Mouse (Mus musculus): Measurements from ENCODE around the gene Hist1h2ae. TPM values are rescaled to one million over a fixed set of nuclear protein-coding genes. Genes with fewer than 3 reads are reported as not detected.

Hist1h2ae gene
- polyA plus RNA-seq, 1 experiment from 2014 or later, result not detected

Other genes with a start within 250 kb of the Hist1h2ae start
- 33.4 TPM for gene Zfp322a, start 202.0 kb downstream of the Hist1h2ae start, polyA plus RNA-seq (2014; fragmentation: Illumina TruSeq; extraction: RNeasy Lipid Tissue Mini Kit (QIAGEN cat#74804); ENCODE audit: low read depth, low replicate concordance)
- gene Abt1, start 147.4 kb downstream of the Hist1h2ae start, polyA plus RNA-seq (2014; fragmentation: Illumina TruSeq; extraction: RNeasy Lipid Tissue Mini Kit (QIAGEN cat#74804); ENCODE audit: low read depth, low replicate concordance), result 1.4 TPM
- 0.35 TPM for gene Btn1a1, start 105.3 kb downstream of the Hist1h2ae start, polyA plus RNA-seq (2014; fragmentation: Illumina TruSeq; extraction: RNeasy Lipid Tissue Mini Kit (QIAGEN cat#74804); ENCODE audit: low read depth, low replicate concordance)
- 0.25 TPM for gene Btn2a2, start 82.4 kb downstream of the Hist1h2ae start, polyA plus RNA-seq (2014; fragmentation: Illumina TruSeq; extraction: RNeasy Lipid Tissue Mini Kit (QIAGEN cat#74804); ENCODE audit: low read depth, low replicate concordance)
- not detected for gene Hist1h4h, start 40.2 kb downstream of the Hist1h2ae start, polyA plus RNA-seq (2014; fragmentation: Illumina TruSeq; extraction: RNeasy Lipid Tissue Mini Kit (QIAGEN cat#74804); ENCODE audit: low read depth, low replicate concordance)
- gene Hist1h2af, start 37.3 kb downstream of the Hist1h2ae start, polyA plus RNA-seq (2014; fragmentation: Illumina TruSeq; extraction: RNeasy Lipid Tissue Mini Kit (QIAGEN cat#74804); ENCODE audit: low read depth, low replicate concordance), result not detected
- not detected for gene Hist1h3g, start 35.8 kb downstream of the Hist1h2ae start, polyA plus RNA-seq (2014; fragmentation: Illumina TruSeq; extraction: RNeasy Lipid Tissue Mini Kit (QIAGEN cat#74804); ENCODE audit: low read depth, low replicate concordance)
- gene Hist1h2bh, start 27.8 kb downstream of the Hist1h2ae start, polyA plus RNA-seq (2014; fragmentation: Illumina TruSeq; extraction: RNeasy Lipid Tissue Mini Kit (QIAGEN cat#74804); ENCODE audit: low read depth, low replicate concordance), result not detected
- gene Hist1h3f, start 27.2 kb downstream of the Hist1h2ae start, polyA plus RNA-seq (2014; fragmentation: Illumina TruSeq; extraction: RNeasy Lipid Tissue Mini Kit (QIAGEN cat#74804); ENCODE audit: low read depth, low replicate concordance), result not detected
- gene Hist1h4f, start 19.6 kb downstream of the Hist1h2ae start, polyA plus RNA-seq (2014; fragmentation: Illumina TruSeq; extraction: RNeasy Lipid Tissue Mini Kit (QIAGEN cat#74804); ENCODE audit: low read depth, low replicate concordance), result not detected
- 0.11 TPM for gene Hist1h1d, start 18.0 kb downstream of the Hist1h2ae start, polyA plus RNA-seq (2014; fragmentation: Illumina TruSeq; extraction: RNeasy Lipid Tissue Mini Kit (QIAGEN cat#74804); ENCODE audit: low read depth, low replicate concordance)
- gene Hist1h3e, start 8.9 kb downstream of the Hist1h2ae start, polyA plus RNA-seq (2014; fragmentation: Illumina TruSeq; extraction: RNeasy Lipid Tissue Mini Kit (QIAGEN cat#74804); ENCODE audit: low read depth, low replicate concordance), result not detected
- not detected for gene Hist1h2bg, start 176 bp upstream of the Hist1h2ae start, polyA plus RNA-seq (2014; fragmentation: Illumina TruSeq; extraction: RNeasy Lipid Tissue Mini Kit (QIAGEN cat#74804); ENCODE audit: low read depth, low replicate concordance)
- not detected for gene Hist1h2bf, start 3.0 kb upstream of the Hist1h2ae start, polyA plus RNA-seq (2014; fragmentation: Illumina TruSeq; extraction: RNeasy Lipid Tissue Mini Kit (QIAGEN cat#74804); ENCODE audit: low read depth, low replicate concordance)
- gene Hist1h2ad, start 3.2 kb upstream of the Hist1h2ae start, polyA plus RNA-seq (2014; fragmentation: Illumina TruSeq; extraction: RNeasy Lipid Tissue Mini Kit (QIAGEN cat#74804); ENCODE audit: low read depth, low replicate concordance), result not detected
- gene Hist1h3d, start 4.5 kb upstream of the Hist1h2ae start, polyA plus RNA-seq (2014; fragmentation: Illumina TruSeq; extraction: RNeasy Lipid Tissue Mini Kit (QIAGEN cat#74804); ENCODE audit: low read depth, low replicate concordance), result not detected
- gene Hist1h4d, start 10.4 kb upstream of the Hist1h2ae start, polyA plus RNA-seq (2014; fragmentation: Illumina TruSeq; extraction: RNeasy Lipid Tissue Mini Kit (QIAGEN cat#74804); ENCODE audit: low read depth, low replicate concordance), result not detected
- gene Hist1h2be, start 49.9 kb upstream of the Hist1h2ae start, polyA plus RNA-seq (2014; fragmentation: Illumina TruSeq; extraction: RNeasy Lipid Tissue Mini Kit (QIAGEN cat#74804); ENCODE audit: low read depth, low replicate concordance), result 0.91 TPM
- gene Hist1h1e, start 51.3 kb upstream of the Hist1h2ae start, polyA plus RNA-seq (2014; fragmentation: Illumina TruSeq; extraction: RNeasy Lipid Tissue Mini Kit (QIAGEN cat#74804); ENCODE audit: low read depth, low replicate concordance), result 0.24 TPM
- gene Hist1h2ac, start 112.7 kb upstream of the Hist1h2ae start, polyA plus RNA-seq (2014; fragmentation: Illumina TruSeq; extraction: RNeasy Lipid Tissue Mini Kit (QIAGEN cat#74804); ENCODE audit: low read depth, low replicate concordance), result 0.28 TPM
- 16.4 TPM for gene Hist1h2bc, start 113.0 kb upstream of the Hist1h2ae start, polyA plus RNA-seq (2014; fragmentation: Illumina TruSeq; extraction: RNeasy Lipid Tissue Mini Kit (QIAGEN cat#74804); ENCODE audit: low read depth, low replicate concordance)
- 0.91 TPM for gene Hist1h1t, start 124.6 kb upstream of the Hist1h2ae start, polyA plus RNA-seq (2014; fragmentation: Illumina TruSeq; extraction: RNeasy Lipid Tissue Mini Kit (QIAGEN cat#74804); ENCODE audit: low read depth, low replicate concordance)
- 3.9 TPM for gene Hist1h4c, start 127.2 kb upstream of the Hist1h2ae start, polyA plus RNA-seq (2014; fragmentation: Illumina TruSeq; extraction: RNeasy Lipid Tissue Mini Kit (QIAGEN cat#74804); ENCODE audit: low read depth, low replicate concordance)
- gene Hfe, start 139.6 kb upstream of the Hist1h2ae start, polyA plus RNA-seq (2014; fragmentation: Illumina TruSeq; extraction: RNeasy Lipid Tissue Mini Kit (QIAGEN cat#74804); ENCODE audit: low read depth, low replicate concordance), result 13.3 TPM
- gene Hist1h1c, start 167.6 kb upstream of the Hist1h2ae start, polyA plus RNA-seq (2014; fragmentation: Illumina TruSeq; extraction: RNeasy Lipid Tissue Mini Kit (QIAGEN cat#74804); ENCODE audit: low read depth, low replicate concordance), result 1.8 TPM
- gene Hist1h3c, start 174.4 kb upstream of the Hist1h2ae start, polyA plus RNA-seq (2014; fragmentation: Illumina TruSeq; extraction: RNeasy Lipid Tissue Mini Kit (QIAGEN cat#74804); ENCODE audit: low read depth, low replicate concordance), result not detected
- not detected for gene Hist1h2bb, start 175.5 kb upstream of the Hist1h2ae start, polyA plus RNA-seq (2014; fragmentation: Illumina TruSeq; extraction: RNeasy Lipid Tissue Mini Kit (QIAGEN cat#74804); ENCODE audit: low read depth, low replicate concordance)
- gene Hist1h2ab, start 179.9 kb upstream of the Hist1h2ae start, polyA plus RNA-seq (2014; fragmentation: Illumina TruSeq; extraction: RNeasy Lipid Tissue Mini Kit (QIAGEN cat#74804); ENCODE audit: low read depth, low replicate concordance), result not detected
- not detected for gene Hist1h3b, start 181.0 kb upstream of the Hist1h2ae start, polyA plus RNA-seq (2014; fragmentation: Illumina TruSeq; extraction: RNeasy Lipid Tissue Mini Kit (QIAGEN cat#74804); ENCODE audit: low read depth, low replicate concordance)
- not detected for gene Hist1h4b, start 185.8 kb upstream of the Hist1h2ae start, polyA plus RNA-seq (2014; fragmentation: Illumina TruSeq; extraction: RNeasy Lipid Tissue Mini Kit (QIAGEN cat#74804); ENCODE audit: low read depth, low replicate concordance)
- gene Hist1h4a, start 190.0 kb upstream of the Hist1h2ae start, polyA plus RNA-seq (2014; fragmentation: Illumina TruSeq; extraction: RNeasy Lipid Tissue Mini Kit (QIAGEN cat#74804); ENCODE audit: low read depth, low replicate concordance), result 3.1 TPM
- not detected for gene Hist1h3a, start 191.2 kb upstream of the Hist1h2ae start, polyA plus RNA-seq (2014; fragmentation: Illumina TruSeq; extraction: RNeasy Lipid Tissue Mini Kit (QIAGEN cat#74804); ENCODE audit: low read depth, low replicate concordance)
- gene Hist1h1a, start 192.4 kb upstream of the Hist1h2ae start, polyA plus RNA-seq (2014; fragmentation: Illumina TruSeq; extraction: RNeasy Lipid Tissue Mini Kit (QIAGEN cat#74804); ENCODE audit: low read depth, low replicate concordance), result not detected
- gene Trim38, start 198.7 kb upstream of the Hist1h2ae start, polyA plus RNA-seq (2014; fragmentation: Illumina TruSeq; extraction: RNeasy Lipid Tissue Mini Kit (QIAGEN cat#74804); ENCODE audit: low read depth, low replicate concordance), result 4.5 TPM
- 0.25 TPM for gene Slc17a2, start 235.8 kb upstream of the Hist1h2ae start, polyA plus RNA-seq (2014; fragmentation: Illumina TruSeq; extraction: RNeasy Lipid Tissue Mini Kit (QIAGEN cat#74804); ENCODE audit: low read depth, low replicate concordance)